Mouse (Mus musculus): ENCODE measurements around the gene Ddn.

DNA sequence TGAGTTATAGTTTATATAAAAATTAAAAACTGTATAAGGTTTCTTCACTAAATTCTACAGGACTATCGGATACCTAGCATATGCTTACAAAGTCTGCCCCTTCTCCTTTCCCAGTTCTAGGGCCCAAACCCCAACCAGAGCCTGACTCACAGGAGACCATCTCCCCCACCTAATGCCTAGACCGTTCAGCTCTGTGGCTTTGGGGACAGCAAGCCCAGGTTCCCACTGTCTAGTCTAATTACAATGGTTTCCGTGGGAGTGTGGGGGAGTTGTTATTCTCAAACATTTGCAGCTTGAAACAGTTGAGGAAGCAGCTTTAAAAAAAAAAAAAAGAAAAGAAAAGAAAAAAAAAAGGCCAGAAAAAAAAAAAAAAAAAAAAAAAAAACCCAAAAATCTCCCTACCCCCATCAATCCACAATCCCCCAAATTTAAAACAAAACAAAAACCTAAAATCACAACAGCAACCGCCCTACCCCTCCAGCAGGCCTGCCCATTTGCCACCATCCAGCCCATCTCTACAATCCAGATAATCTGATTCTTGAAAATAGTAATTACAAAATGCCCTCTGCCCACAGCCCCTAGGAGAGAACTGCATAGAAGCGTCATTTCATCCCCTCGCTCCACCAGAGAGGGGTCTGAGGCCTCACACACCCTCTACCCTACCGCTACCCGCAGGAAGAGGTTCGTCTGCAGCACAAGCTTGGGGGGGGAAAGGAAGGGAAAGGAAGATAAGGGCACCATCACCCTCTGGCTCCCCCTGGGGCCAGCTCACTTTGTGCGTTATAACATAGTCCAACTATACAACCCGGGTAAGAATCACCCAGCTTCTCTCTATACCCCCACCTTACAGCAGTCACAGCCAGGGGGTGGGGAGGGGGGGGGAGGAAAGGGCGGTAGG is 23.1 kb upstream of the Ddn start:
- TF ChIP-seq CTCF (IDR thresholded peaks at IDR 0.05; ENCODE audit: borderline replicate concordance, insufficient read depth, low read depth, low read length) (no peak), POLR2A (IDR thresholded peaks at IDR 0.05; ENCODE audit: borderline replicate concordance, insufficient read depth, low read length) (no peak)
